Mouse (Mus musculus) CH12.LX (cell line): ENCODE results near the gene Slc31a1. TPM values are rescaled to one million over a fixed set of nuclear protein-coding genes. Genes with fewer than 3 reads are reported as not detected.
A peak's percentile ranks its signal among the peaks of the same experiment; 100 is the strongest.

Source experiments
- DNase-seq: peaks from one replicate; pipeline ENCODE4 v3.0.0-alpha.2; 2013; ENCODE audit errors: extremely low read depth
- H3K27ac ChIP-seq: 2 replicates; pipeline ENCODE4 v1.5.1; 2012; ENCODE audit warnings: low read depth, mild to moderate bottlenecking, control low read depth, moderate library complexity; ENCODE audit not compliant: insufficient read depth
- H3K27me3 ChIP-seq: replicated peaks from 2 replicates; pipeline ENCODE3; 2012; ENCODE audit warnings: inconsistent platforms
- H3K36me3 ChIP-seq, 2 experiments: replicated peaks in 1 of 2; 2 replicates each; pipeline versions ENCODE3 to v1.6.1; 2012; ENCODE audit warnings: inconsistent platforms in 1 of 2, low read length in 1 of 2, mild to moderate bottlenecking in 1 of 2, mixed read lengths in 1 of 2, moderate library complexity in 1 of 2; ENCODE audit not compliant: control insufficient read depth in 1 of 2, insufficient read depth in 1 of 2
- H3K4me1 ChIP-seq, 2 experiments: 2 replicates each; pipeline ENCODE4 v1.6.1; 2012; ENCODE audit warnings: inconsistent platforms in 1 of 2, moderate library complexity in 1 of 2; ENCODE audit not compliant: insufficient read depth in 2 of 2, control insufficient read depth in 1 of 2
- H3K4me2 ChIP-seq: 2 replicates; pipeline ENCODE4 v1.6.1; 2012; ENCODE audit warnings: low read depth, mild to moderate bottlenecking, control low read depth; ENCODE audit not compliant: poor library complexity, insufficient read depth, severe bottlenecking
- H3K4me3 ChIP-seq, 3 experiments: fragments of 150-350 bp in 1 of 3; sonication (generic) in 1 of 3; replicated peaks in 1 of 3; 2 replicates each; pipeline versions ENCODE3 to v1.5.1; 2011 to 2012; ENCODE audit warnings: low read depth in 2 of 3, low read length in 2 of 3, mild to moderate bottlenecking in 2 of 3, moderate library complexity in 2 of 3, control low read depth in 1 of 3, improper control_type of control experiment in 1 of 3, inconsistent platforms in 1 of 3, mixed read lengths in 1 of 3; ENCODE audit not compliant: poor library complexity in 1 of 3
- H3K79me2 ChIP-seq: replicated peaks from 2 replicates; pipeline ENCODE4 v1.6.1; 2012; ENCODE audit warnings: mild to moderate bottlenecking, moderate library complexity; ENCODE audit not compliant: control insufficient read depth, poor library complexity, insufficient read depth, severe bottlenecking; ENCODE audit errors: extremely low read depth
- H3K9ac ChIP-seq: 2 replicates; pipeline ENCODE4 v1.6.1; 2012; ENCODE audit warnings: low read depth, mild to moderate bottlenecking, control low read depth, moderate library complexity; ENCODE audit not compliant: insufficient read depth
- H3K9me3 ChIP-seq: replicated peaks from 2 replicates; pipeline ENCODE3; 2012; ENCODE audit warnings: low read length, inconsistent platforms, mixed read lengths
- BHLHE40 ChIP-seq: IDR thresholded peaks from 2 replicates; pipeline ENCODE4 v1.6.1; 2011; ENCODE audit warnings: mild to moderate bottlenecking, low read depth, low read length, improper control_type of control experiment
- CHD1 ChIP-seq: IDR thresholded peaks from 2 replicates; pipeline ENCODE4 v1.6.1; 2012; ENCODE audit warnings: low read depth, low read length, improper control_type of control experiment, inconsistent platforms
- CHD2 ChIP-seq: IDR thresholded peaks from 2 replicates; pipeline ENCODE4 v1.6.1; 2011; ENCODE audit warnings: low read length, improper control_type of control experiment
- CTCF ChIP-seq, 2 experiments: IDR thresholded peaks in 1 of 2; conservative IDR thresholded peaks in 1 of 2; 2 replicates each; pipeline ENCODE4 v1.5.1; 2011 to 2012; ENCODE audit warnings: low read depth in 2 of 2, low read length in 2 of 2, improper control_type of control experiment in 1 of 2, inconsistent platforms in 1 of 2, mild to moderate bottlenecking in 1 of 2, moderate library complexity in 1 of 2
- E2F4 ChIP-seq: IDR thresholded peaks from 2 replicates; pipeline ENCODE4 v1.6.1; 2011; ENCODE audit warnings: low read depth, low read length, improper control_type of control experiment; ENCODE audit not compliant: insufficient replicate concordance
- ELF1 ChIP-seq: IDR thresholded peaks from 2 replicates; pipeline ENCODE4 v1.6.1; 2014; ENCODE audit warnings: low read depth, mild to moderate bottlenecking, inconsistent platforms, low read length, improper control_type of control experiment
- EP300 ChIP-seq: IDR thresholded peaks from 2 replicates; pipeline ENCODE4 v1.6.1; 2011; ENCODE audit warnings: low read length, improper control_type of control experiment
- ETS1 ChIP-seq: conservative IDR thresholded peaks from 2 replicates; pipeline ENCODE4 v1.6.1; 2012; ENCODE audit warnings: low read depth, mild to moderate bottlenecking, inconsistent platforms, low read length, improper control_type of control experiment, moderate library complexity
- GABPA ChIP-seq: IDR thresholded peaks from 2 replicates; pipeline ENCODE4 v1.6.1; 2012; ENCODE audit warnings: low read depth, low read length, improper control_type of control experiment, inconsistent platforms; ENCODE audit not compliant: insufficient replicate concordance
- HCFC1 ChIP-seq: IDR thresholded peaks from 2 replicates; pipeline ENCODE4 v1.6.1; 2012; ENCODE audit warnings: low read depth, mild to moderate bottlenecking, inconsistent platforms, low read length, improper control_type of control experiment
- IRF4 ChIP-seq: IDR thresholded peaks from 2 replicates; pipeline ENCODE4 v1.6.1; 2014; ENCODE audit warnings: low read depth, mild to moderate bottlenecking, inconsistent platforms, low read length, improper control_type of control experiment
- JUN ChIP-seq: IDR thresholded peaks from 2 replicates; pipeline ENCODE4 v1.6.1; 2011; ENCODE audit warnings: low read depth, mild to moderate bottlenecking, low read length, improper control_type of control experiment, moderate library complexity; ENCODE audit not compliant: insufficient read depth
- JUND ChIP-seq: conservative IDR thresholded peaks from 2 replicates; pipeline ENCODE4 v1.6.1; 2011; ENCODE audit warnings: low read depth, low read length, improper control_type of control experiment
- KAT2A ChIP-seq: IDR thresholded peaks from 2 replicates; pipeline ENCODE4 v1.6.1; 2012; ENCODE audit warnings: low read length, improper control_type of control experiment, inconsistent platforms; ENCODE audit not compliant: insufficient replicate concordance
- MAFK ChIP-seq: IDR thresholded peaks from 2 replicates; pipeline ENCODE4 v1.6.1; 2011; ENCODE audit warnings: low read length, improper control_type of control experiment; ENCODE audit not compliant: insufficient replicate concordance
- MAX ChIP-seq: IDR thresholded peaks from 2 replicates; pipeline ENCODE4 v1.6.1; 2011; ENCODE audit warnings: low read length, improper control_type of control experiment
- MAZ ChIP-seq: IDR thresholded peaks from 2 replicates; pipeline ENCODE4 v1.6.1; 2012; ENCODE audit warnings: low read depth, mild to moderate bottlenecking, inconsistent platforms, low read length, improper control_type of control experiment, moderate library complexity
- MEF2A ChIP-seq: IDR thresholded peaks from 2 replicates; pipeline ENCODE4 v1.6.1; 2014; ENCODE audit warnings: low read depth, mild to moderate bottlenecking, inconsistent platforms, low read length, improper control_type of control experiment, borderline replicate concordance
- MXI1 ChIP-seq: IDR thresholded peaks from 2 replicates; pipeline ENCODE4 v1.6.1; 2011; ENCODE audit warnings: mild to moderate bottlenecking, low read depth, low read length, improper control_type of control experiment
- MYC ChIP-seq: IDR thresholded peaks from 2 replicates; pipeline ENCODE4 v1.6.1; 2011; ENCODE audit warnings: low read depth, mild to moderate bottlenecking, improper control_type of control experiment, low read length
- NELFE ChIP-seq: IDR thresholded peaks from 2 replicates; pipeline ENCODE4 v1.6.1; 2011; ENCODE audit warnings: low read depth, low read length, improper control_type of control experiment
- NRF1 ChIP-seq: IDR thresholded peaks from 2 replicates; pipeline ENCODE4 v1.6.1; 2014; ENCODE audit warnings: low read depth, mild to moderate bottlenecking, inconsistent platforms, low read length, improper control_type of control experiment, moderate library complexity
- PAX5 ChIP-seq: IDR thresholded peaks from 2 replicates; pipeline ENCODE4 v1.6.1; 2012; ENCODE audit warnings: low read length, inconsistent platforms, mixed read lengths
- POLR2A ChIP-seq: IDR thresholded peaks from 2 replicates; pipeline ENCODE4 v1.6.1; 2011; ENCODE audit warnings: low read depth, mild to moderate bottlenecking, improper control_type of control experiment, low read length
- POLR2AphosphoS2 ChIP-seq: IDR thresholded peaks from 2 replicates; pipeline ENCODE4 v1.6.1; 2011; ENCODE audit warnings: low read depth, low read length, improper control_type of control experiment
- RAD21 ChIP-seq: IDR thresholded peaks from 2 replicates; pipeline ENCODE4 v1.6.1; 2011; ENCODE audit warnings: low read depth, mild to moderate bottlenecking, low read length, improper control_type of control experiment, moderate library complexity
- RCOR1 ChIP-seq: conservative IDR thresholded peaks from 2 replicates; pipeline ENCODE4 v1.6.1; 2012; ENCODE audit warnings: low read depth, mild to moderate bottlenecking, inconsistent platforms, low read length, improper control_type of control experiment
- SIN3A ChIP-seq: IDR thresholded peaks from 2 replicates; pipeline ENCODE4 v1.6.1; 2012; ENCODE audit warnings: low read length, improper control_type of control experiment, inconsistent platforms
- SMC3 ChIP-seq: IDR thresholded peaks from 2 replicates; pipeline ENCODE4 v1.6.1; 2011; ENCODE audit warnings: low read depth, low read length, improper control_type of control experiment
- TBP ChIP-seq: conservative IDR thresholded peaks from 2 replicates; pipeline ENCODE4 v1.6.1; 2011; ENCODE audit warnings: low read depth, low read length, improper control_type of control experiment
- TCF12 ChIP-seq: IDR thresholded peaks from 2 replicates; pipeline ENCODE4 v1.6.1; 2014; ENCODE audit warnings: low read depth, mild to moderate bottlenecking, inconsistent platforms, low read length, improper control_type of control experiment
- UBTF ChIP-seq: IDR thresholded peaks from 2 replicates; pipeline ENCODE4 v1.6.1; 2012; ENCODE audit warnings: low read depth, mild to moderate bottlenecking, inconsistent platforms, low read length, improper control_type of control experiment, moderate library complexity
- USF1 ChIP-seq: IDR thresholded peaks from 2 replicates; pipeline ENCODE4 v1.6.1; 2014; ENCODE audit warnings: low read depth, mild to moderate bottlenecking, inconsistent platforms, low read length, improper control_type of control experiment
- USF2 ChIP-seq: conservative IDR thresholded peaks from 2 replicates; pipeline ENCODE4 v1.6.1; 2011; ENCODE audit warnings: low read depth, low read length, improper control_type of control experiment
- ZC3H11A ChIP-seq: IDR thresholded peaks from 2 replicates; pipeline ENCODE4 v1.6.1; 2012; ENCODE audit warnings: low read depth, mild to moderate bottlenecking, inconsistent platforms, low read length, improper control_type of control experiment
- ZKSCAN1 ChIP-seq: IDR thresholded peaks from 2 replicates; pipeline ENCODE4 v1.6.1; 2012; ENCODE audit warnings: low read depth, inconsistent platforms, low read length, improper control_type of control experiment, borderline replicate concordance
- ZMIZ1 ChIP-seq: IDR thresholded peaks from 2 replicates; pipeline ENCODE4 v1.6.1; 2012; ENCODE audit warnings: low read depth, mild to moderate bottlenecking, inconsistent platforms, low read length, improper control_type of control experiment
- ZNF384 ChIP-seq: IDR thresholded peaks from 2 replicates; pipeline ENCODE4 v1.6.1; 2012; ENCODE audit warnings: low read depth, low read length, improper control_type of control experiment, inconsistent platforms
- dilution Hi-C: fragments of 300-500 bp; cut with MboI; formaldehyde crosslinking; loops from 2 replicates; pipeline ENCODE4 v1.14.3; 2020; ENCODE audit warnings: low sequenced_read_pairs; ENCODE audit not compliant: extremely low pct_unique_long_range_greater_than_20kb, extremely low pct_ligation_motif_present
- in situ Hi-C: fragments of 300-500 bp; cut with MboI; formaldehyde crosslinking; loops from 3 replicates; pipeline ENCODE4 v1.14.3; 2019; ENCODE audit warnings: low sequenced_read_pairs, low pct_ligation_motif_present, low pct_unique_long_range_greater_than_20kb, mixed read lengths
- polyA plus RNA-seq: library from polyadenylated mRNA; unstranded; fragments of >175 nt; gene quantifications from 2 replicates; pipeline ENCODE4 v1.2.1, GENCODE M21; 2012; ENCODE audit warnings: low read depth; ENCODE audit not compliant: insufficient read length
- total RNA-seq, 2 experiments: library from RNA; depleted of rRNA; stranded (reverse); fragments of 300-350 nt in 1 of 2; fragments of >200 nt in 1 of 2; gene quantifications; 2 replicates each; pipeline ENCODE4 v1.2.3; 2012 to 2014

Gene Slc31a1
- total and polyA plus RNA-seq, 3 experiments, result 14.0 to 32.5 (median 19.7) TPM

GRCm38 (mm10) chr4:62408601-62409282 is 48.2 kb downstream of the Slc31a1 start, which contains the start of the genes Cdc26 and Prpf4:
Gene Cdc26 (minus strand): TSS chr4:62408642.
Gene Prpf4 (plus strand): TSS chr4:62408797.
- peak; percentile 99 for DNase-seq
- Histone ChIP-seq H3K4me3 (peak within 1 kb of the TSS; percentile 77 to 99 (median 80)), H3K36me3 (peaks cover 24 to 54% of the 10 kb centered on the region in 2 experiments), H3K79me2 (peaks cover 72% of the 10 kb centered on the region), H3K9me3 (no peaks in the 10 kb centered on the region), H3K4me1 (peaks cover 12 to 54% of the 10 kb centered on the region in 2 experiments), H3K27ac (peak within 1 kb of the TSS; percentile 66), H3K4me2 (peak within 1 kb of the TSS; percentile 95), H3K27me3 (no peaks in the 10 kb centered on the region), H3K9ac (peak within 1 kb of the TSS; percentile 95)
- dilution Hi-C loops, result no loop called here
- in situ Hi-C loops, result loop anchor here (10.0 kb wide), 1 partner anchor 96 kb away; the partner anchor contains the start of gene Hdhd3
- TF ChIP-seq MAX, result peak; percentile 71; the same call in 1 of the 2 replicates
- TF ChIP-seq UBTF, result no peak
- peak; percentile 87; the same call in 1 of the 2 replicates for TF ChIP-seq E2F4
- TF ChIP-seq POLR2A, result peak; percentile 97
- TF ChIP-seq ZMIZ1, result peak; percentile 89; the same call in 1 of the 2 replicates
- peak; percentile 81; the same call in 1 of the 2 replicates for TF ChIP-seq MYC
- TF ChIP-seq HCFC1, result peak; percentile 95
- no peak for TF ChIP-seq USF2
- TF ChIP-seq POLR2AphosphoS2, result peak; percentile 90
- TF ChIP-seq MXI1, result peak; percentile 84
- TF ChIP-seq EP300, result no peak
- TF ChIP-seq USF1, result no peak
- no peak for TF ChIP-seq ZKSCAN1
- no peak for TF ChIP-seq MAZ
- TF ChIP-seq TBP, result 0 out of 2 replicates have a peak, but pooled peaks have one; percentile 22
- peak; percentile 62; the same call in 1 of the 2 replicates for TF ChIP-seq NRF1
- peak; percentile 95 for TF ChIP-seq NELFE
- TF ChIP-seq RAD21, result no peak
- peak; percentile 55; the same call in 1 of the 2 replicates for TF ChIP-seq IRF4
- peak; percentile 18; the same call in 1 of the 2 replicates for TF ChIP-seq ZNF384
- TF ChIP-seq MAFK, result no peak
- 0 out of 2 replicates have a peak, but pooled peaks have one; percentile 3 for TF ChIP-seq CHD1
- TF ChIP-seq PAX5, result no peak
- no peak for TF ChIP-seq BHLHE40
- TF ChIP-seq JUND, result no peak
- peak; percentile 66; the same call in 1 of the 2 replicates for TF ChIP-seq GABPA
- TF ChIP-seq CTCF (conservative IDR thresholded peaks at IDR 0.05 in 1 of 2, IDR thresholded peaks at IDR 0.05 in 1 of 2; ENCODE audit: low read depth in 2 of 2, low read length in 2 of 2), result no peak
- TF ChIP-seq RCOR1, result no peak
- peak; percentile 99 for TF ChIP-seq CHD2
- TF ChIP-seq ELF1, result peak; percentile 82
- TF ChIP-seq JUN, result no peak
- peak; percentile 65 for TF ChIP-seq MEF2A
- 0 out of 2 replicates have a peak, but pooled peaks have one; percentile 6 for TF ChIP-seq ETS1
- TF ChIP-seq TCF12, result peak; percentile 82
- peak; percentile 97; the same call in 1 of the 2 replicates for TF ChIP-seq KAT2A
- TF ChIP-seq SIN3A, result peak; percentile 71; the same call in 1 of the 2 replicates
- TF ChIP-seq ZC3H11A, result no peak
- TF ChIP-seq SMC3, result no peak
- TF ChIP-seq, all 38 proteins: peak for 22
